Mouse (Mus musculus): ENCODE data around the gene Scamp5.
"Not testable (repeated sequence)": the region's sequence is repeated elsewhere in the genome, so short reads cannot be mapped to it uniquely, and the experiment has no call there.

The Scamp5 gene

DNA sequence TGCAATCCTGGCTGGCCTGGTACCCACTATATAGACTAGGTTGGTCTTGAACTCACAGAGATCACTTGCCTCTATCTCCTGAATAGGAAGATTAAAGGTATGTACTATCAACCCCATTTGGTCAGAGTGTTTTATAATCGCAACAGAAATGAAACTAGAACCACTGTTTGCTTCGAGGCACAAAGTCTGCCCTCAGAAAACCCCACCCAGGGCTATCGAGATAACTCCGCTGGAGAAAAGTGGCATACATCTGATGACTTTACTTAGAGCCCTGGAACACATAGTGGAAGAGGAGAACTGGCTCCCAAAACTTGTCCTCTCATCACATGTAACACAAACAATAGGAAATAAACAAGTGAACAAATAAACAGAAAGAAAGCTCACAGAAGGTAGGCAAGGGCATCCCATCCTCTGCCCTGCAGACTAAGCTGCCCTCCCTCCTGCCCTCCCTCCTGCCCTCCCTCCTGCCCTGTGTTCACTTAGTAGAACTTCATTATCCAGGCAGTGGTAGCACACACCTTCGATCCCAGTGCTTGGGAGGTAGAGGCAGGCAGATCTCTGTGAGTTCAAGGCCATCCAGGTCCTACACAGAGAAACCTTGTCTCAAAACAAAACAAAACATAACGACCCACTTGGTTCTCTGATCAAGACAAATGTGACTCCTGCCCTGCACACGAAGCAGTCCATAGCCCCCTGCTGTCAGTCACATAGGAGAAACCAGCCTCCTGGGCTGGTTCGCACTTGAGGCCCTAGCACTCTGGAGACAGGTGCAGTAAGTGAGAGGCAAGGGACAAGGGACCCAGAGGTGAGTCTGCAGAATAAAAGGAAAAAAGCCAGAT lies 15.0 kb downstream of the Scamp5 start:
- no peak for DNase-seq (ENCODE audit: low spot score)

DNA sequence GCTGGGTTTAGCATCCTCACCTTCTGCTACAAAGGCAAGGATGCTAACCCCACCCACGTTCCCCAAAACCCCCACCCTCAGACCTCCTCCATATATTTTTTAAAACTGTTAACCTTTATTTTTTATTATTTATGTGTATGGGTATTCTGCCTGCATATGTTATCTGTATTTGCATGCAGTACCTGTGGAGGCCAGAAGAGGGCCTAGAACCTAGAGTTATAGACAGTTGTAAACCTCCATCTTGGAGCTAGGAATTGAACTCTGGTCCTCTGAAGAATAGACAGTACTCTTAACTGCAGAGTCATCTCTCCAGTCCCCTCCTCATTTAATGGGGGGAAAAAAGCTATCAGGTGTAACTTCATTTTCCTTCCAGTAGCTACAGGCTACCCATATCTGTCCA lies 18.1 kb downstream of the Scamp5 start:
- no peak for DNase-seq (ENCODE audit: low spot score)

DNA sequence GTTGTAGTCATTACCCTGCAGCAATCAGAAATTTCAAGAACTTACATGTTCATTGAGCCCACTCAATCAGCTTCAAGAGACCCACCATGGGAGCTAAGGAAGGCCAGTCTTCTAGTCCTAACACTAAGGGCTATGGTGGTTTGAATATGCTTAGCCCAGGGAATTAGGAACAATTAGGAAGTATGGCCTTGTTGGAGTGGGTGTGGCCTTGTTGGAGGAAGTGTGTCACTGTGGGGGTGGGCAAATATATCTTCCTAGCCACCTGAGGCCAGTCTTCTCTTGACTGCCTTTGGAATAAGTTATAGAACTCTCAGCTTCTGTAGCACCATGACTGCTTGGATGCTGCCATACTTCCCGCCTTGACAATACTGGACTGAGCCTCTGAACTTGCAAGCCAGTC lies 27.2 kb downstream of the Scamp5 start:
- no peak for DNase-seq (ENCODE audit: low spot score)

DNA sequence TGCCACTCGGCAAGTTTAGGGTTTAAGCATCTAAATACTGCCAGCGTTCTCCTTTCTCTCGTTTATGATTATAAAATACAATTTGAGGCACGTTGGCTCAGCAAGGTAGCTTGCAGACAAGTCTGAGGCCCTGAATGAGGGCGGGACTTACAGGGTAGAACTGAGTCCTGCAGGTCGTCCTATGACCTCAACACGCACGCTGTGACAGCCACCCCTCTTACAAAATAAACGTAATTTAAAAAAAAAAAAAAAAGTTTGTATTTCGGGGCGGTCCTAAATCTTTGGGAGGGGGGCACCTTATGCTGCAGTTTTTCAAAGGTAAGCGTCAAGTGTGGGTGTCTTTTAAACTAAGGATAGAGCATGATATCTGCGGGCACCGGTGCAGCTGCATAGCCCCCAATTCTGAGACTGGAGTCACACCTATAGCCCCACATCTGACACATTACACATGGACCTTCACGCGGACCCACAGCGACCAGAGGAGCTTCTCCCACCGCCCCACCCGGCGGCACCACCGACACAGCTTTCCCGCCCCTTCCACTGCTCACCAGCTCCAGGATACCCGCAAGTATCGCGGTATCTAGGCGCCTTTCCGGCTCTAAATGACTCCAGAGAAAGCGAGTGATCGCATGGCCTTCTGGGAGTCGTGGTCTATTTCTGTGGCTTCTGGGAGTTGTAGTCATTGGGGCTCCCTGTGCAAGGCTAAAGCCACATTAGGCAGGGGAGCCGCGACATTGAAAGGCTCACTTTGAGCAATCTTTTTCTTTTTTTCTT lies 28.2 kb downstream of the Scamp5 start, which contains the start of gene Ppcdc:
Gene Ppcdc, minus strand, starts transcription at position 603 of the 774 bp plus-strand sequence.
- peak; percentile 97 for DNase-seq (ENCODE audit: low spot score)

DNA sequence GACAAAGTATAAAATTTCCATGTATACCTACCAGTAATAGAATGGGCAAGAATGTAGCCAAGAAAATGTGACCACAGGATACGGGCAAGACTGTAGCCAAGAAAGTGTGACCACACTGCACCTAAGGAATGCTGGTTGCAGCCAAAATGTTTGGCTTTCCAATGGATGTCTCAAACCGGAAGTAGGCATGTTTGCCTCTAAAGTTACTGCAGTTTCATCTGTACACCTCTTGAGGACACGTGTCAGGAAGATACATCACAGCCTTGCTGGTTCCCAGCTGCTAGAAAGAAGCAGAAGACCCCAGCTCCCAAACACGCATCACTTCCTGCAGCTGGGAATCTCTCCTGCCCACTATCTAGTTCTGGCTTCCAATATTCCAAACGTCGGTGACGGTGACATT lies 28.8 kb downstream of the Scamp5 start:
- no peak for DNase-seq (ENCODE audit: low spot score)

DNA sequence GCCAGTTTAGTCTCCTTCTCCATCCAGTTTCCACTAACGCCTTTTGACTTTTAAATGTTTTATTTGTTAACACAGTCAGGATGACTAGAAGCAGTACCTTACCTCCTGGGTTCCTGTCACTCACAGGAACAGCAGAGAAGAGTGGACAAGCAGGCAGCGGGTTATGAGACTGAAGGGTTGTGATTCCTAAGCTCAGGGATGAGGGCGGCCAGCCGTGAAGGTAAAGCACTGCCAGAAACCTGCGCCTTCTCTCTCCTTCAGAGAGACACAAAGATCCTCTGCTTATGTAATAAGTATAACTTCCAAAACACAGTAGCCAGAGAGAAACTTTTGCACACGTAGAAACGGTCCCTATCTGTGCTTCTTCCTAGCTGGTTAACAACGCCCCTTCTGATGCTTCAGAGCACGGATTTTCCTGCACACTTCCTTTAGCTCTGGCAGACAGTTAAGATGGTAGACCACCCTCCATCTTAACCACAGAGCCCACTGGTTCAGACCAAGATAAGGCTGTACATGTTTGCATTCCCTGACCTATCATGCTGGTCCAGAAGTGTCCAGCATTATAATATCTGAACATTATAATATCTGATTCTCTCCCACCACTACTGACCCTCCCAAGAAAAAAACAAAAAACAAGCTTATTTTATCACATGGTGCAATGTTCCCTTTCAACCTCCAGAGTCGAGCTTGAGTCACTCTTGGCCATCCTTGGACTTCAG lies 29.8 kb downstream of the Scamp5 start:
- no peak for DNase-seq (ENCODE audit: low spot score)

DNA sequence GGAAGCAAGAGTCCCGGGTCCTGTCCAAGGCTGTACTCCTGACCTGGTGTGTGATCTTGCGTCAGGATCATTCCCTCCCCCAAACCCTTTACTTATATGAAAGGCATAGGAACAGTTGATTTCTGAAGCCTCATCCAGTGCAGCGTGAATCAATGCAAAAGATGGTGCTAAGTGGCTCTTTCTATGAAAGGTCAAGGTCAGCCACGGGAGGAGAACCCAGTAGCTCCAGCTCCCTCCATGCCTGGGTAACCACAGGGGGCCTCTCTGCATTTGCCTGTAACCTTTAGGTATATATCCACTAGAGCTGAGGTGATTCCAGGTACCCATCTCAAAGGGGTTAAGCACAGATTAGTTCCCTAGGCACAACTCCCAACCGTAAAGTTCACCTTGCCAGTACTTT lies 31.7 kb downstream of the Scamp5 start:
- DNase-seq (ENCODE audit: low spot score), result no peak

DNA sequence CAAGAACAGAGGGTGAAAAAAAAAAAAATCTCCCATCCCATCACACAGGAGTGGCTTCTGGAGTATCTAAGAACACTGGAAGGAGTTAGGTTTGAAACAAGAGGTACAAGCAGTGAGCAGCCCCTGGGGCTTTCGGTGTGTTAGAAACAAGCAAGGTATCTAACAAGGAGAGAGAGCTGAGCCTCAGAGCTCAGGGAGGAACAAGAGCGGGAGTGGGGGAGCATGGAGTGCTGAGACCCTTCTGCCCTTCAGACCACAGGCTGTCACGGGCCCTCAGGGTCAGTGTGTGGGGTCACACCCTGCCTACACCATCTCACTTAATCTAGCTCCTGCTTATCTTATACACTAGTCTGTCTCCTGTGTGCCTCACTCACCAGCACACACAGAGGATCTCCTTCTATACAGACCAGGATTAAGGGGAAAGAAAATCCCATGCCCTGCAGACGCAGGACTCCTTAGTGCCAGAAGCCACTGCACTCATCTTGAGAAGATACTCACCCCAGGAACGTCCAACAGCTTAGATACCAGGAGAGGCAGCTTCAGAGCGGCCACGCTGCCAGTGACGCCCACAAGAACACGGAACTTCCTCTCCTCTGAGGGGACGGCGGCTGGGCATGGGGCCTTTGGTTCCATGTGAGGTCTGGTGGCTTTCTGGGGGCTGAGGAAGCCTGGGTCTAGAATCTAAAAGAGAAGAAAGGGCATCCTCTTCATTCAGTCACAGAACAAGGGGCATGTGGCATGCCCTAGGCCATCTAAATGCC lies 33.3 kb downstream of the Scamp5 start:
- DNase-seq (ENCODE audit: low spot score), result no peak

DNA sequence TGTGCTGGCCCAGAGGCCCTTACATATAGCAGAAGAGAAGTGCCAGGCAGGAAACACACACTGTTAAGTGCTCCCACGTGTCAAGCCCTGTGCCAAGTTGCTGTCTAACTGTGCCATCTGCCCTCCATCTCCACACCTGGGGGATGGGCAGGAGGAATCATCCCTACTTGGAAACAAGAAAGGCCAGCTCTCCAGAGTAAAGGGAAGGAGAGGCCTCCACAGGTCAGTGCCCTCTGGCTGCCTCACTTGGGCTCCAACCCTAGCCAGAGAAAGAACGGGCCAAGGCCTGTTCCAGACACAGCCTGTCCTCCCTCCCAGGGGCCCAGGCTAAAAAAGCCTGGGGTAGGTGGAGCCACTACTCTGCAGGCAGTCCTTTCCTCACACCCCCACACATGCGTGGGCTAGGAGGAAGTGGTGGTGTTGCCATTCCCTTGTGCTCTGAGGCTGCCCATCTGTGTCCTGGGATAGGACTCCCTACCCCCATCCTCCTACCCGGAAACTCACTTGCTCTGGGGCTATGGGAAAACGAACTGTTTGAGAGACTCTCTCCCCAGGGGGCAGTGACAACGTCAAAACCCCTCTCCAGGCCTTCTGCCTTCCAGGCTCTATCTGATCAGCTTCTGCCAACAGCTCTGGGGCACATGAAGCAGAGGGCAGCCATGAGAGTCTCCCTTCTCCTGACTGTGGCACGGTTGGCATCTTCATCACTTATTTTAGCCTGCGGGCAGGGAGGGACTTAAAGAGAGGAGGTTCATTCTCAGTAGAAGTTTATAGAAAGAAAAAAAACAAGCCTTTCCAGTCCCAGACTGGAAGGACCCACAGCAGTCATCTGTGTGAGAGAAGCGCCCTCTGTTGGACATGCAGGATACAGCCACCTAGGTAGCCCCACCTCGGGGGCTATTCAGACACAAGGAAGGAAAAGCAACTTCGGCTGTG lies 34.5 kb downstream of the Scamp5 start:
- peak; percentile 86 for DNase-seq (ENCODE audit: low spot score)

DNA sequence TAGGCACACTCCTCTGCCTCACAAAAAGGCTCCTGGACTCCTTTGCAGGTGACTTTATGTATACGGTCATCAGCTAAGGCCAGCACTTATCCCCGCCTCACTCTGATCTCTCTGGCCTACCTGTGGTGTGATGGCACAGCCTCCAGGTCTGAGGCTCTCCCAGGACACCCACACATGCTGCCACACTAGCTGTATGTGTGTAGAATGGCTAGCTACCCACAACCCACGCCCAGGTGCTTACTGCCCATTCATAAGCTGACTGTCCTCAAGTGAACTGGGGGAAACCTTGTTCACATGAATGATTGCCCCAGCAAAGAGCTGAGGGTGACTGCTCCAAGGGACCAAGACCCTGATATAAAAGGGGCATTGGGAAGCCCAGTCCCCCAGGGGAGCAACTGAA lies 35.4 kb downstream of the Scamp5 start:
- DNase-seq (ENCODE audit: low spot score), result no peak

DNA sequence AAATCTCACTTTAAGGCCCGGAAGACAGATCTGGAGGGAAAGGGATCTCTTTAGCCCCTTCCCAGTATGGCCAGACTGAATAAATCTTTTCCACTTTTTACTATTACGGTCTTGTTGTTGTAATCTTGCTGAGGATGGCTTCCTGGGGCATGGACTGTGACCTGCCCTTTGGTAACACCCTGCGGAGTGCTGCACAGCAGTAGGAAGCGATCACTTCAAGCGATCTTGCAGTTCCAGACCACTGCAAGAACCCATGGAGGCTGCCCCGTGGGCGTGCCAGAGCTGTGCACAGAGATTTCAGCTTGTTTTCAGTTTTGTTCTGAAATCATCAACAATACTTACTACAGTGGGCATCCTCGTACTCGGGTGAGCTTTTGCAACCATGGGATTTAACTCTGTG lies 36.7 kb downstream of the Scamp5 start:
- peak; percentile 26 for DNase-seq (ENCODE audit: low spot score)

DNA sequence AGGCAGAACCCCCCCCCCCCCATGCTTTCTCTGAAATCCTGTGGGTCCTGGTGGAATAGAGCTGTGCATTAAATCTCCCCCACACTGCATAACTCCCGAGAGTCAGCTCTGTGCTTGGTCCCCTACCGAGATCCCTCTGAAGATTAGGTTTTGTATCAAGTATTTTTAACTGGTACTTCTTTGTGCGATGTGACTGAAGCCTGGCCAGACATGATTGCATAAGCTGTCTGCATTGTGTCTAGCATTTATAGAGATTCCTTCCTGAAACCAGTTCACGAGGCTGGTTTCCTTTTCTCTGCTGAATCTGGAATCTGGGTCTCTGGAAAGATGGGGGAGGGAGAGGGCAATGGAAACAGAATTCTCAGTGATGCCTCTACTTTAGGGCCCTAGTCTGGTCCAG lies 39.5 kb downstream of the Scamp5 start:
- DNase-seq (ENCODE audit: low spot score), result no peak

DNA sequence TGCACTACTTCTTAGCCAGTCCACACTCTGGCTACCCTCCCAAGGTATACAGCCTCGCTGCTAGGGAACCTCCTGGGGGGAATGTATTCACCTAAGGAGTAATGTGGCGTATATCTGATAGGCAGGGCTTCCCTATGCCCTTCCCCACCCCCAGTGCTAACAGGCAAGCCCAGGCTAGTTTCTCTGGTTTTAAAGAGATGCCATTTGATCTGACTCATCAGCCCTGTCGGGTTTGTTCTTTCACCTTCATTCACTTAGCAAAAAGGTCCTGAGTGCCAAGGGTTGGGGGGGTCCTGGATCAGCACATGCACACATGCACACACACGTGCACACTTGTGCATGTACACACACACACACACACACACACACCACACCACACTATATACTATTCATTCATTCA lies 39.9 kb downstream of the Scamp5 start:
- no peak for DNase-seq (ENCODE audit: low spot score)

DNA sequence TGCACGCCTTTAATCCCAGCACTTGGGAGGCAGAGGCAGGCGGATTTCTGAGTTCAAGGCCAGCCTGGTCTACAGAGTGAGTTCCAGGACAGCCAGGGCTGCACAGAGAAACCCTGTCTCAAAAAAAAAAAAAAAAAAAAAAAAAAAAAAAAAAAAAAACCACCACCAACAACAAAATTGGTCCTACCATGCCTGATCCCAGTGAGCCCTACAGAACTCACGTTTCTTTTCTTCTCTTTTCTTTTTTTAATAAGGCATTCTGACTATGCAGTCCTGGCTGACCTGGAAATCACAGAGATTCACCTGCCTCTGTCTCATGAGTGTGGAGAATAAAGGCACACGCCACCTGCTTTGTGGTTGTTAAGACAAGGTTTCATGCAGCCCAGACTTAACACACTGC lies 40.7 kb downstream of the Scamp5 start:
- not testable (repeated sequence) for DNase-seq (ENCODE audit: low spot score)

DNA sequence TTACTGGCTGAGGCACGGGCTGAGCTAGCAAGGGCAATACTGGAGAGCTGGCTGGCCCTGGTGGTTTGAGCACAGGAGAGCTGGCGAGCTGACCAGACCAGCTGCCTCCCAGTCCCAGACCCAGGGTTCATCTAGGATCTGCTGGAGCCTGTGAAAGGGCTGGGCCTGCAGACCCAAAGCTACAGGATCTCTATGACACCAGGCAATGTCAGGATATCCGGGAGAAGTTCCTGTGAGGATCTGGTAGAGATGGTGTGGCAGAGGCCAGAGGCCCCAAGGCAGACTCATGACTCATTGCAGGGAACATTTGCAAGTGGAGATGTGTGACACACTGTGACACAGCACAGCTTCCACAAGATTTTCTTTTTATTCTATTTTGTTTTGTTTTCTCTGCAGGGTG lies 42.7 kb downstream of the Scamp5 start:
- no peak for DNase-seq (ENCODE audit: low spot score)

DNA sequence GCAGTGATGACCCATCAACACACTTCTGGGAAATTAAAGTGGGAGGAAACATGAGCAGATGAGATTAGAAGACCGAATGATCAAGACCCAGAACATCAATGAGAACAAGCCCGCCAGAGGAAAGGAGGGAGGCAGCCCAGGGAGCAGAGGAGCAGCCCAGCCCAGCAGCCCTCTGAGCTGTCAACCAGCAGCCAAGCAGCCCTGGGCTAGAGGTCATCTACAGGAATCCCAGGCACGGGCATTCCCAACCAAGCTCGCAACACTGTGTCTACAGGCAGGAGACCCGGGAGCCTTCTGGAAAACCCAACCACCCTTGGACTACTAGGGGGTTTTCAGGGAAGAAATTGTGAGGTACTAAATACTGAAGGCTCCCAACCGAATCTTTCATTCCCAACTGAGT lies 43.8 kb downstream of the Scamp5 start:
- no peak for DNase-seq (ENCODE audit: low spot score)

DNA sequence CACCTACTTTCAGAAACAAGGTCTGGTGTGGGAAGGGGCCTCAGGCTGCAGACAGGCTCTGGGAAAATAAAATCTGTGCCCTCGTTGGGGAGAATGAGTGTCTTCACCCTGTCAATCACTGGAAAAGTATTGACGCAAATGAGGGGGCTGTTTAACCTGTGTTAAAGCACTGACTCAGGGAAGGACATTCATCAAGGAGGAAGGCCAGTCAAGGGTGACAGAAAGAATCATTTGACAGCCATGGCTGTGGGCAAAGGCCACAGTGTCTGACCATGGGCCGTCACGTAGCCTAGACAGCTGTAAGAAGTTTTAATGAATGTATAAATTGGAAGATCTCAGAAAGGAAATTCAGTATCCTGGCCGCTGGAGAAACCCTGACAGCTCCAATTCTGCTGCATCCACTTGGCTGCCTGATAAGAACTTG lies 46.2 kb downstream of the Scamp5 start:
- no peak for DNase-seq (ENCODE audit: low spot score)

DNA sequence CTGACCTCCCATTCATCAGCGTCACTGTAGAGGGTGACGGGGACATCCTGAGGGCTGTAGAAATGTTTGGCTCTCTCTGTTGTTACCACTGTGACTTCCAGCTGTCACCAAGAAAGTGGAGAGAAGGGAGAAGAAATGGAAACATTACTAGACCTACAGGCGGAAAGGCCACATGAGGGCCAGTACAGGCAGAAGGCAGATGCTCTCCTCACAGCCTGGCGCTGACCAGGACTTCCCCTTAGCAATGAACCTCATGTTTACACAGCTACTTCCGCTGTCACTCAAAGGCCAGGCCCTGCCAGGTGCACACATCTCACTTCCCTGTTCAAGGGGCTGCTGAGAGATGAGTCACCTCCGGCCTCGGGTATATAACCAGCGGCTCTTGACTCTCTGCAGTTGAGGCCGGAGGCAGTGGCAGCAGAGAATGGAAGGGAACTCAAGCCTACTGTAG lies 46.7 kb downstream of the Scamp5 start:
- DNase-seq (ENCODE audit: low spot score), result peak; percentile 90

DNA sequence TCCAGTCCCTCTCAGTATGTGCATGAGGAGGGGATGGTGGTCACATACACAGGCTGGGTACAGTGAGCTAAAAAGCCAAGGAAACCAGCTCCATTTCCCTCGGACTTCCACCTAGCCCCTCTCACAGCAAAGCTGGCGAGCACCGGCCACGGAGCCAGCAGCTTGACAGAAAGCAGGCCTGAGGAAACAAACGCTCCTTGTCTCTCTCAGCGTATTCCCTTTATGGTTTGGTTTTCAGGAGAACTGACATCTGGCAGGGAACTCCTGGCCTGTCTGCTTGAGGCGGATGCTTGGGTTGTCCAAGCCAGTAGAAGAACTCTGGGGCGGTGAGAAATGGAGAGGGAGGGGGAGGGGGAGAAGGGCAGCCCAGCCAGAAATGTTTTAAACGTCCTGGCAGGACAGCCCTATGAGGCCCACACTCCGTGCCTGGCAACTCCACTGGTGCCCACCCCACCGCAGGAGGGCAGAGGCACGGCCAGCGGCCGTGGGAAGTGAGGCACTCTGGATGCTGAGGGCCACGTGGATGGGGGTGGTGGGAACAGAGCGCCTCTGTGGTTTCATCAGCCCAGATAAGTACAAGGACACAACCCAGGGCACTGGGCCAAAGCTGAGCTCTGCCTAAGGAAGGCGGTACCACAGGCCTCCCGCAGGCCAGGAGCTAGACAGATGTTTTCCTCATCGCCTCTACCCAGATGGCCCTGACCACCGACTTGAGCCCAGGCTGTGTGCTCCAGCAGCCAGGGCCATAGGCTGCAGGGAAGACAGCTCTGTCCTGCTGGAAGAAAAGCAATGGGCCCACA lies 47.3 kb downstream of the Scamp5 start:
- peak; percentile 90 for DNase-seq (ENCODE audit: low spot score)
